Mouse (Mus musculus): ENCODE data around the gene Sympk. TPM values are rescaled to one million over a fixed set of nuclear protein-coding genes. Genes with fewer than 3 reads are reported as not detected.

Sympk gene
- polyA plus RNA-seq, 1 experiment, result 90.3 TPM

- Histone ChIP-seq H3K4me2 (ENCODE audit: low read depth) (no peak overlapping the region), H3K27me3 (ENCODE audit: control insufficient read depth, insufficient read depth, insufficient read length) (no peaks in the 10 kb centered on the region), H3ac (ENCODE audit: control insufficient read depth, insufficient read length) (no peak overlapping the region), H3K36me3 (ENCODE audit: control insufficient read depth, insufficient read depth) (peaks cover 17% of the 10 kb centered on the region), H3K79me2 (ENCODE audit: control insufficient read depth, insufficient read depth) (no peaks in the 10 kb centered on the region), H3K4me3 (no peak overlapping the region)
- TF ChIP-seq CEBPB (IDR thresholded peaks at IDR 0.05; ENCODE audit: insufficient read depth, poor library complexity, severe bottlenecking) (no peak), POLR2AphosphoS2 (IDR thresholded peaks at IDR 0.05; ENCODE audit: insufficient read length, low read depth) (peak; percentile 57)
Observed at GRCm38 (mm10) chr7:19092381-19093173, 68.4 kb downstream of the Sympk start.

GRCm38 (mm10) chr7:19093174-19093521, 69.0 kb downstream of the Sympk start:
- H3K4me2 ChIP-seq (ENCODE audit: low read depth), result peak overlapping the region; percentile 74
- H3K79me2 ChIP-seq (ENCODE audit: control insufficient read depth, insufficient read depth), result no peaks in the 10 kb centered on the region
- peak in 1 of 3 experiments; percentile 13 for TF ChIP-seq MYOG (IDR thresholded peaks at IDR 0.05; ENCODE audit: control insufficient read depth in 1 of 3, insufficient read depth in 1 of 3, insufficient read length in 2 of 3, low read depth in 2 of 3)
- no peak for TF ChIP-seq MAX (IDR thresholded peaks at IDR 0.05; ENCODE audit: low read depth)
- peak; percentile 67 for TF ChIP-seq POLR2AphosphoS2 (IDR thresholded peaks at IDR 0.05; ENCODE audit: insufficient read length, low read depth)
- TF ChIP-seq POLR2A (IDR thresholded peaks at IDR 0.05; ENCODE audit: insufficient read length, low read depth), result no peak
- peak in 2 of 3 experiments; percentile 10 to 24 for TF ChIP-seq MYOD1 (IDR thresholded peaks at IDR 0.05; ENCODE audit: control insufficient read depth in 1 of 3, insufficient read length in 2 of 3, low read depth in 2 of 3)
- H3K36me3 ChIP-seq (ENCODE audit: control insufficient read depth, insufficient read depth), result peaks cover 11% of the 10 kb centered on the region
- no peak overlapping the region for H3K4me3 ChIP-seq
- no peaks in the 10 kb centered on the region for H3K27me3 ChIP-seq (ENCODE audit: control insufficient read depth, insufficient read depth, insufficient read length)
- no peak overlapping the region for H3ac ChIP-seq (ENCODE audit: control insufficient read depth, insufficient read length)

- Histone ChIP-seq H3K27me3 (ENCODE audit: control insufficient read depth, insufficient read depth, insufficient read length) (no peaks in the 10 kb centered on the region), H3K79me2 (ENCODE audit: control insufficient read depth, insufficient read depth) (no peaks in the 10 kb centered on the region), H3K4me3 (peak overlapping the region; percentile 34), H3ac (ENCODE audit: control insufficient read depth, insufficient read length) (peak overlapping the region; percentile 19), H3K36me3 (ENCODE audit: control insufficient read depth, insufficient read depth) (peaks cover 10% of the 10 kb centered on the region), H3K4me2 (ENCODE audit: low read depth) (peak overlapping the region; percentile 74)
- TF ChIP-seq POLR2AphosphoS2 (IDR thresholded peaks at IDR 0.05; ENCODE audit: insufficient read length, low read depth), result peak; percentile 93
- no peak for TF ChIP-seq TCF3 (IDR thresholded peaks at IDR 0.05; ENCODE audit: insufficient read length, low read depth)
- TF ChIP-seq USF1 (IDR thresholded peaks at IDR 0.05; ENCODE audit: low read depth), result no peak
- TF ChIP-seq SRF (IDR thresholded peaks at IDR 0.05; ENCODE audit: control insufficient read depth, insufficient read length, low read depth), result no peak
- no peak for TF ChIP-seq REST (IDR thresholded peaks at IDR 0.05; ENCODE audit: insufficient read depth, insufficient read length)
- TF ChIP-seq MAX (IDR thresholded peaks at IDR 0.05; ENCODE audit: low read depth), result no peak
- TF ChIP-seq POLR2A (IDR thresholded peaks at IDR 0.05; ENCODE audit: insufficient read length, low read depth), result peak; percentile 51
- TF ChIP-seq MYOD1 (IDR thresholded peaks at IDR 0.05; ENCODE audit: control insufficient read depth in 1 of 3, insufficient read length in 2 of 3, low read depth in 2 of 3), result peak in 2 of 3 experiments; percentile 9 to 21
- peak in 1 of 3 experiments; percentile 24 for TF ChIP-seq MYOG (IDR thresholded peaks at IDR 0.05; ENCODE audit: control insufficient read depth in 1 of 3, insufficient read depth in 1 of 3, insufficient read length in 2 of 3, low read depth in 2 of 3)
Observed at GRCm38 (mm10) chr7:19093537-19094385, 69.6 kb downstream of the Sympk start.

GRCm38 (mm10) chr7:19094471-19094825, 70.3 kb downstream of the Sympk start, which contains the start of gene Six5:
TSS of gene Six5 (plus strand) at chr7:19094594.
- TF ChIP-seq TCF12 (IDR thresholded peaks at IDR 0.05; ENCODE audit: insufficient read depth, poor library complexity, severe bottlenecking) (no peak), REST (IDR thresholded peaks at IDR 0.05; ENCODE audit: insufficient read depth, insufficient read length) (no peak), TCF3 (IDR thresholded peaks at IDR 0.05; ENCODE audit: insufficient read length, low read depth) (no peak), CEBPB (IDR thresholded peaks at IDR 0.05; ENCODE audit: insufficient read depth, poor library complexity, severe bottlenecking) (no peak), E2F4 (IDR thresholded peaks at IDR 0.05; ENCODE audit: insufficient read depth) (no peak), MYOG (IDR thresholded peaks at IDR 0.05; ENCODE audit: control insufficient read depth in 1 of 3, insufficient read depth in 1 of 3, insufficient read length in 2 of 3, low read depth in 2 of 3) (no peak)
- Histone ChIP-seq H3K36me3 (ENCODE audit: control insufficient read depth, insufficient read depth) (peaks cover 10% of the 10 kb centered on the region), H3K27me3 (ENCODE audit: control insufficient read depth, insufficient read depth, insufficient read length) (no peaks in the 10 kb centered on the region), H3K4me2 (ENCODE audit: low read depth) (peak within 1 kb of the TSS; percentile 88), H3K79me2 (ENCODE audit: control insufficient read depth, insufficient read depth) (no peaks in the 10 kb centered on the region), H3ac (ENCODE audit: control insufficient read depth, insufficient read length) (peak within 1 kb of the TSS; percentile 19), H3K4me3 (peak within 1 kb of the TSS; percentile 34)
